Mouse (Mus musculus) retina, postnatal 7 days (tissue): Measurements from ENCODE around the gene Zfpl1.
"Not testable (repeated sequence)": the region's sequence is repeated elsewhere in the genome, so short reads cannot be mapped to it uniquely, and the experiment has no call there.

Source experiments
- DNase-seq: peaks from one replicate; pipeline ENCODE4 v3.0.0-alpha.2; 2012; ENCODE audit warnings: low read depth, low spot score

Gene Zfpl1

GRCm38 (mm10) chr19:6084478-6085248 lies at the start of gene Zfpl1, which contains the start of gene Cdca5:
TSS of gene Zfpl1 (minus strand) at chr19:6084956.
TSS of gene Cdca5 (plus strand) at chr19:6084983.
- DNase-seq, result peak; percentile 98

- not testable (repeated sequence) for DNase-seq
Measured at GRCm38 (mm10) chr19:6133197-6133596, 48.4 kb upstream of the Zfpl1 start.

GRCm38 (mm10) chr19:6132171-6132827 lies 47.5 kb upstream of the Zfpl1 start:
- DNase-seq, result no peak

GRCm38 (mm10) chr19:6130414-6131128 lies 45.8 kb upstream of the Zfpl1 start:
- not testable (repeated sequence) for DNase-seq

- peak; percentile 91 for DNase-seq
Measured at GRCm38 (mm10) chr19:6127760-6128341, 43.1 kb upstream of the Zfpl1 start, which contains the start of gene Snx15. TSS of gene Snx15 (minus strand) at chr19:6128304.

- no peak for DNase-seq
Measured at GRCm38 (mm10) chr19:6126789-6127580, 42.2 kb upstream of the Zfpl1 start.

- peak; percentile 47 for DNase-seq
Measured at GRCm38 (mm10) chr19:6126289-6126688, 41.5 kb upstream of the Zfpl1 start.

- no peak for DNase-seq
Measured at GRCm38 (mm10) chr19:6124898-6125297, 40.1 kb upstream of the Zfpl1 start.

GRCm38 (mm10) chr19:6123330-6123729 lies 38.6 kb upstream of the Zfpl1 start:
- DNase-seq, result no peak

GRCm38 (mm10) chr19:6121761-6122160 lies 37.0 kb upstream of the Zfpl1 start:
- DNase-seq, result no peak

- DNase-seq, result no peak
Measured at GRCm38 (mm10) chr19:6118677-6119185, 34.0 kb upstream of the Zfpl1 start.

GRCm38 (mm10) chr19:6117986-6118676 lies 33.4 kb upstream of the Zfpl1 start, which contains the start of gene Sac3d1:
TSS of gene Sac3d1 (minus strand) at chr19:6118650.
- DNase-seq, result peak; percentile 82

GRCm38 (mm10) chr19:6117346-6117985 lies 32.7 kb upstream of the Zfpl1 start:
- DNase-seq, result no peak

- no peak for DNase-seq
Measured at GRCm38 (mm10) chr19:6116113-6116850, 31.5 kb upstream of the Zfpl1 start.

GRCm38 (mm10) chr19:6113116-6113515 lies 28.4 kb upstream of the Zfpl1 start:
- no peak for DNase-seq

- no peak for DNase-seq
Measured at GRCm38 (mm10) chr19:6105586-6105985, 20.8 kb upstream of the Zfpl1 start, which contains the start of gene Naaladl1. TSS of gene Naaladl1 (plus strand) at chr19:6105782.

GRCm38 (mm10) chr19:6104476-6104875 lies 19.7 kb upstream of the Zfpl1 start:
- DNase-seq, result no peak

GRCm38 (mm10) chr19:6102169-6102853 lies 17.6 kb upstream of the Zfpl1 start:
- no peak for DNase-seq
